Mouse (Mus musculus): ENCODE results near the gene Fam107b.

GRCm38 (mm10) chr2:3522558-3522957, 47.7 kb upstream of the Fam107b start:
- TF ChIP-seq POLR2A (IDR thresholded peaks at IDR 0.05; ENCODE audit: insufficient read depth, low read depth, low read length) (no peak), CTCF (IDR thresholded peaks at IDR 0.05; ENCODE audit: insufficient read depth, low read depth, low read length) (no peak)
